Mouse (Mus musculus) right cerebral cortex, postnatal 10 days (tissue): ENCODE results near the gene A2ml1.

Source experiments
- DNase-seq, 2 experiments: peaks; one replicate each; pipeline ENCODE4 v3.0.0; 2021; ENCODE audit warnings: low spot score in 2 of 2

The A2ml1 gene

DNA sequence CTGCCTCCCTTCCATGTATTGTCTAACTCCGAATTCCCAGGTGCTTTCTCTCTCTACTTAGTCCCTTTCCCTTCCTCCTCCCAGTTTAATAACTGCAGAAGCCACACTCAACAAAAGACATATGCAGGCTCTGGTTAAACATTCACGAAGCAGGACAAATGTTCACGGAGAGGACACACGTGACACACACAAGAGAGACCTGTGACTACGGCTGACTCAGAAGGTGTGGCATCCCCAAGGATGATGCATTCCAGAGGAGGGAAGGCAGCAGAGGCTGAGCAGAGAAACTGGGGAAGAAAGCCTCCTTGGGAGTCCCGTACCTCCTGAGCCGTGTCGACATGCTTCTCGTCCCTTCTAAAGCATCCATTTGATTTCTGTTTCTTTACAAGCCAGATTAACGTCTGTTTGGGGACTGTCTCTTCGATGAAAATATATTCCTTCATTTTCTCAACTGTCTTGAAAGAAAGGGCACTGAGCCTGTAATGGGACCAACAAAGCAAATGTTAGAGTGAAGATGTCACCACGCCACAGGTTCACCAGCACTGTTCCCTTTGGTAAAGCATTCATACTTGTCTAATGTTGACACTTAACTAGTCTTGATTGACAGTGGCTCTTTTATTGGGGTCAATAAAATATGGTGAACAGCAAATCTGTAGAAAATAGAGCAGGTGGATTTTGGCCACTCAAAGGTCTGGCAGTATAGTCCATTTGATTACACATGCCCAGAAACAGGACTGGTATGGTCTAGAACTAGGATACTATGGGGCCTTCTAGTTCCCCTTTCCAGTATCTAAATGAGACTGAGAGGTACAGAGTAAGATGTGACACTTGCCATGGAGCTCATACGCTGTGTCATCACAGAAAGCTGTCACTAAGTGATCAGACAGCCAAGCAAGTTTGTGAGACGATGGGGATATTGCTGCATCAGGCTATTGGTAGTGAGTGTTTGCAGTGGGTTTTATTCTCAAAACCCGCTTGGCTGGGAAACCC is 31.6 kb downstream of the A2ml1 start:
- no peak for DNase-seq

- no peak for DNase-seq
These were observed 32.9 kb downstream of the A2ml1 start for GRCm38 (mm10) chr6:128548532-128548931.

- no peak for DNase-seq
These were observed 36.0 kb downstream of the A2ml1 start for GRCm38 (mm10) chr6:128545402-128545801.

- peak; percentile 46 to 55 for DNase-seq
These were observed 38.2 kb downstream of the A2ml1 start for GRCm38 (mm10) chr6:128543226-128543625.

DNA sequence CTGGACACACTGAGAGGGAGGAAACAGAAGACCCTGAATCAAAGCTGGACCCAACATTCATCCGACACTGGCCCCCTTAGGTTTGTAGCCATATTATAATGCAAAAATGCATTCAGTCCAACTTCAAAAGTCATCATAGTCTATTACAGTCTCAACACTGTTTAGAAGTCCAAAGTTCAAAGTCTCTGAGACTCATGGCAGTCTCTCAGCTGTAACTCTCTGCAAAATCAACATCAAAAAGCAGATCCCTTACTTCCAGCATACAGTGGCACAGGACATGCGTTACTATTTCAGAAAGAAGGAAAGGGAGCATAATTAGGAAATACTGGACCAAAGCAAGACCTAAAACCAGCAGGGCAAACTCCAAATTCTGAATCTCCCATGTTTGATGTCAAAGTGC is 46.2 kb downstream of the A2ml1 start:
- DNase-seq = no peak

DNA sequence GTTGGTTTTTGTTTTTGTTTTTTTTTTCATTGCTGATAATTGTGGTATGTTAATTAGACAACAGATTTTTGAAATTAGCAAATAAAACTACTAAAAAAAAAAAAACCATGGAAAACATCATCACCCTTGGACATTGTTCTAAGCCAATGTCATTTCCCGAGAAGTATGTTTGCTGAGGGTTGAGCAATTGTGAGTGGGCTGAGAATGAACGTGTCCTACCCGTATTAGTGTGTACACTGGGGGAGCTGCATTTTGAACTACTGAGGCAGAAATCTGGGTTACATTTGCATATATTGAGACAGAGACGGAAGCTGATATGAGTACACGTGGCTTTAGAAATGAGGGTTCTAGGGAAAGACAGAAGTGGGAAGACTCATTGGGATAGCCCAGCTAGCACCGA is 48.1 kb downstream of the A2ml1 start:
- DNase-seq = no peak

DNA sequence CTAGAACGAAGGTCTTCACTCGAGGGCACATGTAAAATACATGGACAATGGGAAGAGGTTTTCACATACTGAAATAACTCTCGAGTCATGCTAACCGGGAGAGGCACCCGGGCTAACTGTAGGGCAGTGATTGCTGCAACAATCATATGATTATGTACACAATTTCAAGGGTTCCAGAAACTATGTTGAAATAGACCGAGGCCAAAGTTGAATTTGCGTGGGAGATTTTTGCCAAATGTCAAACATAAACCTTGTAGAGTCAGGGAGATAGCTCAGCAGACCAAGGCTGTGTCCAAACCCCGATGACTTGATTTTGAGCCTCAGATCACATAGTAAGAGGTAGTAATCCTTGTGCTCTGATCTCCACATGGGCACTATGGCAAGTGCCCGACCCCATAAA is 48.7 kb downstream of the A2ml1 start:
- DNase-seq = no peak

GRCm38 (mm10) chr6:128528491-128528890 is 52.9 kb downstream of the A2ml1 start:
- no peak for DNase-seq

- no peak for DNase-seq
These were observed 54.3 kb downstream of the A2ml1 start for GRCm38 (mm10) chr6:128527110-128527509.

GRCm38 (mm10) chr6:128526601-128527000 is 54.8 kb downstream of the A2ml1 start, which contains the start of gene Pzp:
TSS of gene Pzp (minus strand) at chr6:128526720.
- no peak for DNase-seq

- no peak for DNase-seq
These were observed 55.6 kb downstream of the A2ml1 start for GRCm38 (mm10) chr6:128525801-128526200.

- DNase-seq = no peak
These were observed 58.0 kb downstream of the A2ml1 start for GRCm38 (mm10) chr6:128523360-128523759.

- DNase-seq = no peak
These were observed 62.2 kb downstream of the A2ml1 start for GRCm38 (mm10) chr6:128519159-128519558.

GRCm38 (mm10) chr6:128505676-128506236 is 75.7 kb downstream of the A2ml1 start:
- peak; percentile 60 to 64 for DNase-seq

DNA sequence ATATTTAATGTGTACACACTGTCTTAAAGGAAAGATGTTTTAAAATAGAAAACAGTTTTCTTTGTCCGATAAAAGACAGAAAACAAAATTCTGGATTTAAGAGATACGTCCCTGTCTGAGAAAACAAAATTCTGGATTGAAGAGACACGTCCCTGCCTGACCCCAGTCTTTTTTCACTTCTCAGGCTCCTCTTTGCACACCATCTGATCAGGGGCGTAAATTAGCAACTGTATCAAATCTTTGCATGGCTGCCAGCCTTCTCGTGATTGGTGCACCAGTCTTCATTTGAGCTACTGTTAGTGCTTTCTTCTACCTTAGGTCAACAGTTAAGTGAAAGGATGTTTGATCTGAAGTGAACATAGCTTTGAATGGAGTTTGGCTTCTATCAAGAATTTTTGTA is 76.7 kb downstream of the A2ml1 start:
- DNase-seq = peak; percentile 34 to 57

DNA sequence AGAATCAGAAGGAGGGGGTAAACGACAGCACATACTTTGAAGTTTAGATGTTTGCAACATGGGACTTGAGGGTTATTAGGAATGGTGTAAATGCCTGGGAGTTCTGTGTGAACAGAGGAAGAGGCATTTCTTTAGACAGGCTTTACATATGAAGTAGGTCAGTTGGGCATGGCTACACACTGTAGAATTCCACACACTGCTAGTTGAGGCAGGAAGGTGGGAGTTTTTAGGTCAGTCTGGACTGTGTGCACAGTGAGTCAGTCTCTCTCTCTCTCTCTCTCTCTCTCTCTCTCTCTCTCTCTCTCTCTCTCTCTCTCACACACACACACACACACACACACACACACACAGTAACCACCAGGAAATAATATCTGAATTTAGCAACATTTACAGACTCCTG is 86.1 kb downstream of the A2ml1 start:
- DNase-seq = no peak

- no peak for DNase-seq
These were observed 86.6 kb downstream of the A2ml1 start for GRCm38 (mm10) chr6:128494646-128495331.

GRCm38 (mm10) chr6:128491916-128492315 is 89.5 kb downstream of the A2ml1 start:
- no peak for DNase-seq

GRCm38 (mm10) chr6:128490141-128490540 is 91.3 kb downstream of the A2ml1 start:
- DNase-seq = no peak
